Comparison of ENCODE assay signal across 11 mouse cellular contexts in the genomic region with DNA sequence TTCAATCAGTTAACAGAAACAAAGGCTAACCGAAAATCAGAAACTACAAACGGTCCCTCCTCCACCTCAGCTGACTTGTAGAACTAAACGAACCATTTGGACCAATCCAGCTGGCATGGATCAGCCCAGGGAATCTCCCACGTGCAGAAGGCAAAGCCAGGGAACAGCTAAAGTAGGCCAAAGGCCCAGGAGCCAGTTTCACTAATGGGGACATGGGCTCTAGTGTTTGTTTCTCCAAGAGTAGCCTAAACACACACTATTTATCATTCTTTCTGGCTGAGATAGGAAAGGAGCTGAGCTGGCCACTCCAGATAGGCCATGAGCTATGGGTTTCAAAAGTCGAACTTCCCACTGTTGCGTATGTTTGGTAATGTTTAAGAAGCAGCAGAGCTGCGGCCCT. TPM values are rescaled to one million over a fixed set of nuclear protein-coding genes. Genes with fewer than 3 reads are reported as not detected.
DNase-seq lines count a peak whose midpoint lies in the region; ATAC-seq and TF ChIP-seq lines count a peak whose summit lies in the region.
"Had no signal": no experiment of that assay in that cellular context is flagged by ENCODE, and none has a peak within 500 bp of the region (broad histone marks: within the 10 kb centered on the region; RNA-seq: fewer than 3 reads in every experiment).

No protein-coding gene starts in this region.

- no peak overlapping the region; the same call in 1 of the 2 replicates for H3K27ac ChIP-seq in liver, adult 2 months (replicated peaks; ENCODE audit: insufficient read depth, low read depth, low read length)
- H3K27ac ChIP-seq in liver, postnatal 0 days (ENCODE audit: low read depth): no peak overlapping the region
- H3K27ac ChIP-seq in kidney, embryonic 16.5 days (ENCODE audit: low read length): peak overlapping the region; percentile 72
- H3K27ac ChIP-seq: macrophage had no signal

- no peak for TF ChIP-seq EP300 in liver, postnatal 0 days (IDR thresholded peaks at IDR 0.05; ENCODE audit: low read depth)

- DNase-seq in cerebellum, adult 9-10 months: peak; percentile 60
- DNase-seq in cerebellum, postnatal 14 days: no peak
- DNase-seq in liver, adult 2 months (ENCODE audit: extremely low read depth, low read depth, low spot score): peak; percentile 53
- no peak for DNase-seq in liver, postnatal 0 days
- DNase-seq in ovary, postnatal 36 days (ENCODE audit: low spot score): peak; percentile 53
- DNase-seq in spleen, postnatal 14 days (ENCODE audit: low spot score in 2 of 2): no peak
- DNase-seq: layer of hippocampus, adult 9-11 months; right cerebral cortex, postnatal 14 days had no signal

- no peaks in the 10 kb centered on the region for H3K36me3 ChIP-seq in liver, adult 2 months (ENCODE audit: control insufficient read depth, insufficient read depth, low read length)
- H3K36me3 ChIP-seq in liver, postnatal 0 days (replicated peaks; ENCODE audit: insufficient read depth, low read length): peaks cover 20% of the 10 kb centered on the region
- peaks cover 9% of the 10 kb centered on the region; the same call in 1 of the 2 replicates for H3K36me3 ChIP-seq in kidney, embryonic 16.5 days (ENCODE audit: insufficient read depth, low read length)

- ATAC-seq in liver, postnatal 0 days: no peak
- peak; percentile 62 for ATAC-seq in kidney, embryonic 16.5 days (ENCODE audit: low FRiP score, low TSS enrichment)
- ATAC-seq in activated CD4-positive, CD25-positive, alpha-beta regulatory T cell, adult 4 months: no peak

- 51% methylated on average over 7 of the region's 7 CpGs for WGBS in liver, adult 2 months
- 66% methylated on average over 7 of the region's 7 CpGs for WGBS in liver, postnatal 0 days (ENCODE audit: insufficient replicate concordance)
- WGBS in kidney, embryonic 16.5 days: 32% methylated on average over 7 of the region's 7 CpGs

- H3K9ac ChIP-seq in liver, adult 2 months (ENCODE audit: low read depth, low read length): no peak overlapping the region
- no peak overlapping the region for H3K9ac ChIP-seq in liver, postnatal 0 days (replicated peaks)
- no peak overlapping the region for H3K9ac ChIP-seq in kidney, embryonic 16.5 days (replicated peaks; ENCODE audit: low read length)

- TF ChIP-seq POLR2A in liver, adult 2 months (IDR thresholded peaks at IDR 0.05; ENCODE audit: extremely low read depth, insufficient read depth, low read length): no peak

- no peaks in the 10 kb centered on the region for H3K9me3 ChIP-seq in liver, postnatal 0 days (ENCODE audit: low read length)
- no peaks in the 10 kb centered on the region for H3K9me3 ChIP-seq in kidney, embryonic 16.5 days (ENCODE audit: low read length)

- H3K4me1 ChIP-seq in liver, adult 2 months (ENCODE audit: control insufficient read depth, insufficient read depth, low read length): peaks cover 2% of the 10 kb centered on the region; the same call in 1 of the 2 replicates
- H3K4me1 ChIP-seq in liver, postnatal 0 days (ENCODE audit: insufficient read depth): peaks cover 5% of the 10 kb centered on the region
- peaks cover 15% of the 10 kb centered on the region for H3K4me1 ChIP-seq in kidney, embryonic 16.5 days (ENCODE audit: insufficient read depth, low read length)

- no peak overlapping the region for H3K4me3 ChIP-seq in liver, adult 2 months (ENCODE audit: insufficient read depth, low read depth, low read length)
- no peak overlapping the region for H3K4me3 ChIP-seq in liver, postnatal 0 days (ENCODE audit: low read depth, low read length)
- no peak overlapping the region for H3K4me3 ChIP-seq in kidney, embryonic 16.5 days (ENCODE audit: low read length)

- no peak for TF ChIP-seq CTCF in liver, adult 2 months (IDR thresholded peaks at IDR 0.05; ENCODE audit: low read depth, low read length)
- TF ChIP-seq CTCF in liver, postnatal 0 days (IDR thresholded peaks at IDR 0.05; ENCODE audit: low read depth): no peak

- H3K4me2 ChIP-seq in liver, postnatal 0 days (ENCODE audit: low read depth, low read length): no peak overlapping the region
- no peak overlapping the region for H3K4me2 ChIP-seq in kidney, embryonic 16.5 days (replicated peaks; ENCODE audit: low read depth, low read length)

- H3K27me3 ChIP-seq in liver, adult 2 months (ENCODE audit: control insufficient read depth, insufficient read depth, low read length): no peaks in the 10 kb centered on the region
- no peaks in the 10 kb centered on the region for H3K27me3 ChIP-seq in liver, postnatal 0 days (ENCODE audit: insufficient read depth, low read length)
- no peaks in the 10 kb centered on the region for H3K27me3 ChIP-seq in kidney, embryonic 16.5 days (ENCODE audit: insufficient read depth, low read length)

- no peaks in the 10 kb centered on the region for H3K79me2 ChIP-seq in liver, adult 2 months (ENCODE audit: control insufficient read depth, insufficient read depth, low read length)

RNA-seq across cellular contexts. Expression of gene Chst15, which starts 58.2 kb away (rescaled TPM):
- total RNA-seq in liver, adult 2 months (2014; rRNA removed): 6.5 and 10.4 TPM in 2 replicates
- polyA plus RNA-seq in liver, adult 2 months (2012; rRNA removed): 3.0 and 4.3 TPM in 2 replicates
- polyA plus RNA-seq in liver, postnatal 0 days (2015; fragmentation: Nextera tagmentation; extraction: Ambion mirVana): 4.2 and 5.4 TPM in 2 replicates
- 19.7 and 21.0 TPM in 2 replicates for polyA plus RNA-seq in kidney, embryonic 16.5 days (2015; fragmentation: Nextera tagmentation; extraction: Ambion mirVana)
- polyA plus RNA-seq in activated CD4-positive, CD25-positive, alpha-beta regulatory T cell, adult 4 months (2017; shearing (Covaris generic)): 1 to 10 TPM; 2.1 to 4.0 TPM

Comparison
In these comparisons a context has a peak if more than half of its experiments do, and no peak if none do; other contexts are left out.
1. DNase-seq: peak in cerebellum, adult 9-10 months (single experiment), liver, adult 2 months (single experiment) and ovary, postnatal 36 days (single experiment); none in cerebellum, postnatal 14 days (0 of 2), liver, postnatal 0 days (single experiment) and spleen, postnatal 14 days (0 of 2).